Mouse (Mus musculus) midbrain, embryonic 11.5 days (tissue): ENCODE data around the gene Vps4a. TPM values are rescaled to one million over a fixed set of nuclear protein-coding genes. Genes with fewer than 3 reads are reported as not detected.
A peak's percentile ranks its signal among the peaks of the same experiment; 100 is the strongest.

Experiments used
- ATAC-seq: fragments of 200-750 bp; cut with Nextera tagmentation; 2 replicates; pipeline ENCODE4 v1.8.0; 2017; ENCODE audit warnings: moderate TSS enrichment, moderate library complexity; ENCODE audit not compliant: low FRiP score
- DNase-seq: peaks from one replicate; pipeline ENCODE4 v3.0.0; 2015; ENCODE audit warnings: low spot score; ENCODE audit errors: missing footprints
- H3K27ac ChIP-seq: fragments of 300-500 bp; sonication (generic); 2 replicates; pipeline ENCODE4 v1.5.1; 2014; ENCODE audit warnings: low read depth, low read length
- H3K27me3 ChIP-seq: fragments of 300-500 bp; sonication (generic); 2 replicates; pipeline ENCODE4 v1.6.1; 2014; ENCODE audit warnings: mild to moderate bottlenecking, low read length, moderate library complexity, mixed read lengths; ENCODE audit not compliant: control insufficient read depth, insufficient read depth
- H3K36me3 ChIP-seq: fragments of 300-500 bp; sonication (generic); 2 replicates; pipeline ENCODE4 v1.6.1; 2014; ENCODE audit warnings: mild to moderate bottlenecking, low read length, moderate library complexity, mixed read lengths; ENCODE audit not compliant: control insufficient read depth, insufficient read depth
- H3K4me1 ChIP-seq: fragments of 300-500 bp; sonication (generic); 2 replicates; pipeline ENCODE4 v1.6.1; 2014; ENCODE audit warnings: low read length; ENCODE audit not compliant: control insufficient read depth, insufficient read depth
- H3K4me2 ChIP-seq: fragments of 300-500 bp; sonication (generic); 2 replicates; pipeline ENCODE4 v1.6.1; 2014; ENCODE audit warnings: mild to moderate bottlenecking, moderate library complexity
- H3K4me3 ChIP-seq: fragments of 300-500 bp; sonication (generic); 2 replicates; pipeline ENCODE4 v1.5.1; 2014; ENCODE audit warnings: low read depth, low read length
- H3K9ac ChIP-seq: fragments of 300-500 bp; sonication (generic); 2 replicates; pipeline ENCODE4 v1.6.1; 2014; ENCODE audit warnings: low read length
- H3K9me3 ChIP-seq: fragments of 300-500 bp; sonication (generic); 2 replicates; pipeline ENCODE4 v1.6.1; 2016; ENCODE audit warnings: low read length; ENCODE audit not compliant: control insufficient read depth
- WGBS: fragments of 180-500 bp; shearing (Covaris S2); extraction: QIAGEN DNeasy Blood & Tissue Kit; methylation state at CpG from one replicate; pipeline ENCODE4 v1.1.7; 2014; 5-methylcytosine and 5-hydroxymethylcytosine counted together
- polyA plus RNA-seq: library from polyadenylated mRNA; unstranded; fragments of >200 nt; fragmentation: Nextera tagmentation; extraction: Ambion mirVana; gene quantifications from 2 replicates; pipeline ENCODE4 v1.2.1, GENCODE M21; 2014

Vps4a gene
- polyA plus RNA-seq, 1 experiment from 2014 or later: 94.9 TPM

DNA sequence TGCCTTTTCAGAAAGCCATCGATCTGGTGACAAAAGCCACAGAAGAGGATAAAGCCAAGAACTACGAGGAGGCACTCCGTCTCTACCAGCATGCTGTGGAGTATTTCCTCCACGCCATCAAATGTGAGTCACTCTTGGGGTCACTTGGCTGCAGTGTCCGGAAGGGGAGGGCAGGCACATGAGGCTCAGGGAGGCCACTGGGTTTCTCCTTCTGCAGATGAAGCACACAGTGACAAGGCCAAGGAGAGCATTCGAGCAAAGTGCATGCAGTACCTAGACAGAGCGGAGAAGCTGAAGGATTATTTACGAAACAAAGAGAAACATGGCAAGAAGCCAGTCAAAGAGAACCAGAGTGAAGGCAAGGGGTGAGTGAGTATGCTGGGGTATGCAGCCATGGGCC is 5.6 kb downstream of the Vps4a start:
- Histone ChIP-seq H3K9me3 (no peaks in the 10 kb centered on the region), H3K27me3 (no peaks in the 10 kb centered on the region), H3K9ac (no peak overlapping the region), H3K4me3 (no peak overlapping the region), H3K36me3 (peaks cover 9% of the 10 kb centered on the region), H3K4me2 (no peak overlapping the region), H3K27ac (no peak overlapping the region), H3K4me1 (peaks cover 8% of the 10 kb centered on the region)
- DNase-seq (no peak), ATAC-seq (no peak)
- WGBS: 90% methylated on average over 8 of the region's 8 CpGs

DNA sequence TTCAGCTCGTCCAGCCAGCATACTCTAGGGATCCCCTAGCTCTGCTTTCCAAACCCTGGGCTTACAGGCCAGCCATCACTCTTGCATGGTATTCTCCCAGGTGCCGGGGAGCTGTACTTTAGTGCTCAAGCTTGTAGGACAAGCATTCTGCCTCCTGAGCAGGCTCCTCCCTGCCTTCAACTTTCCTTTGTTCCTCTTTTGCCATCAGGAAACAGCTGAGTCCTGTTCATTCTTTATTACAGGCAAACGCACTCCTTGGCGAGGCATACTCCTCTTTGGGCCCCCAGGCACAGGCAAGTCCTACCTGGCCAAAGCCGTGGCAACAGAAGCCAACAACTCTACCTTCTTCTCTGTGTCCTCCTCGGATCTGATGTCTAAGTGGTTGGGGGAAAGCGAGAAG is 9.6 kb downstream of the Vps4a start:
- Histone ChIP-seq H3K4me3 (no peak overlapping the region), H3K36me3 (peaks cover 28% of the 10 kb centered on the region), H3K9ac (no peak overlapping the region), H3K4me1 (no peaks in the 10 kb centered on the region), H3K9me3 (no peaks in the 10 kb centered on the region), H3K27ac (no peak overlapping the region), H3K4me2 (no peak overlapping the region), H3K27me3 (no peaks in the 10 kb centered on the region)
- DNase-seq (no peak), ATAC-seq (no peak)
- 87% methylated on average over 7 of the region's 7 CpGs for WGBS

DNA sequence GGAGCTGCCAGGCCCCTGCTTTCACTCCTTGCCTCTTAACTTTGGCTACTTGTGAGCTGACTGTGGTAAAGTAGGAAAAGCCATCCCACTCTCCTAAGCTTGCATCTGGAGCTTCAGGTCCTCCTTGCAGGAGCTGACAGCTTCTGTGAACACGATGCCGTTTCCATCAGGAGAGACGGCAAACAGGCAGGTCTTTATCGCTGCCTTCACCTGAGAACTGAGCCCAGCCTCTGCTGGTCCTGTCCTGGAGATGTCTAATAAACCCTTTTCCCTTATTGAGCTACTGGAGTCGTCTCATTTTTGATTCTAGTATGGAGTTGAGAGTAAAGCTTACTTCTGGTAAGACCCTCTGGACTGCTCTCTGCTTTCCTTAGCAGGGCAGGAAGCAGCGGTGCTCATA is 14.5 kb downstream of the Vps4a start:
- peaks cover 32% of the 10 kb centered on the region for H3K36me3 ChIP-seq

DNA sequence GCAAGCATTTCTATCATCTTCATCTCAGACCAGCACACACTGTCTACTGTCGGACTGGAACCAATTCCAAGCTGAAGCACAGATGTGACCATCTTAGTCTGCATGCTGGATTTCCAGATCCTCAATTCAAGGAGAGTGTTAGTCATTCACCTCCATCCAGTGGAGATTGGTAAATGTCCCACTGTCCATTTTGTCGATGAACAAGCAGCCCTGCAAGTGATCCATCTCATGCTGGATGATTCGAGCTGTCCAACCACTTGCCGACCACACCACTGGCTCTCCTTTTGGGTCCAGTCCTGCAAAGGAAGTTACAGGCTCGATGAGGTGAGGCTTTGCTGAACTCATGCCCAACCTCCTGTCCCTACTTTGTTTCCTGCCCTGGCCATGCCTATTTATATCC is 16.0 kb downstream of the Vps4a start:
- DNase-seq: peak; percentile 75
- WGBS: 91% methylated on average over 5 of the region's 5 CpGs
- no peak overlapping the region for H3K4me2 ChIP-seq
- no peak overlapping the region for H3K4me3 ChIP-seq
- H3K4me1 ChIP-seq: peaks cover 12% of the 10 kb centered on the region
- peaks cover 28% of the 10 kb centered on the region for H3K36me3 ChIP-seq
- no peak for ATAC-seq
- H3K27ac ChIP-seq: no peak overlapping the region
- H3K27me3 ChIP-seq: no peaks in the 10 kb centered on the region
- no peaks in the 10 kb centered on the region for H3K9me3 ChIP-seq
- no peak overlapping the region for H3K9ac ChIP-seq

More for the DNA sequence above, 14.5 kb downstream of the Vps4a start:
- DNase-seq: peak; percentile 59
- no peak overlapping the region for H3K27ac ChIP-seq
- no peak overlapping the region for H3K9ac ChIP-seq
- no peak for ATAC-seq
- H3K4me3 ChIP-seq: no peak overlapping the region
- H3K4me1 ChIP-seq: peaks cover 12% of the 10 kb centered on the region
- 93% methylated on average over 6 of the region's 6 CpGs for WGBS
- H3K4me2 ChIP-seq: no peak overlapping the region
- H3K9me3 ChIP-seq: no peaks in the 10 kb centered on the region
- no peaks in the 10 kb centered on the region for H3K27me3 ChIP-seq

DNA sequence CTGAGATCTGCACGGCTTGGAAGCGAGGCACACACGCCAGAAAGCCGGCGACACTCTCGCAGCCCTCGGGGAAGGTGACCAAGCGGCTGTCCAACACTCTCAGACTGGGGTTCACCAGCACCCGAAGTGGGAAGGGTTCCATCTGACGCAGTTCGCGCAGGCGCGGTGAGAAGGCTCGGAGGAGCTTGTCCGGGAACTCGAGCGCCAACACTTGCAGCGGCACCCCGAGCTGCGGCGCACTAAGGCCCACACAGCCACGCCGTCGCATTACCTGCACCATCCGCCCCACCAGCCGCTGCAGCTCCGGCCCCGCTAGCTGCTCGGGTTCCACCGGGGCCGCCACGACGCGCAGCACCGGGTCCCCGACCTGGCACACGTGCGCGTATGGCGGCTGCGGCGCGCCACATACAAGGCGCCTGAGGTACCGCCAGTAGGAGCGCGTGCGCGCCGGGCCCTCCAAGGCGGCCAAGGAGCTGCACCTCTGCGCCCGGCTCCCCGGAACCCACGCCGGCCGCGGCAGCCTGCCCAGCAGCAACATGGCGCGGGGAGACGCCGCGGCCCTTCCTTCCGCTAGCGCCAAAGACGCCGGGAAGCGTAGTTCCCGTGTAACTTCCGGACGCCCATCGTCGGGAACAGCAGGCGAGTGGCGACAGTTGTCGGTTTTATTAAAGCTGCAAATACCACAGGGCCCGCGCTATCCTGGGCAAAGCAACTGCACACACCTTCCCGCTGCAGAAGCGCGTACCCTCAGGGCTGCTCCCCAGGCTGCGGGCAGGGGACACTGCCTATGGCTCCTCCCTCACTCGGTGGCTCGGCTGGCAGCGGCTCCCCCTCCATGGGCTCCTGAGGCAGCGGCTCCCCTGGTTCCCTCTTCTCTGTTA is 17.3 kb downstream of the Vps4a start, which contains the start of gene Pdf:
Gene Pdf, minus strand, starts transcription at position 554 of the 881 bp plus-strand sequence.
- Histone ChIP-seq H3K4me1 (peaks cover 12% of the 10 kb centered on the region), H3K9ac (peak within 1 kb of the TSS; percentile 87), H3K27me3 (no peaks in the 10 kb centered on the region), H3K4me2 (peak within 1 kb of the TSS; percentile 89), H3K4me3 (peak within 1 kb of the TSS; percentile 80), H3K9me3 (no peaks in the 10 kb centered on the region), H3K27ac (peak within 1 kb of the TSS; percentile 82), H3K36me3 (peaks cover 33% of the 10 kb centered on the region)
- under 1% methylated on average over 87 of the region's 87 CpGs for WGBS
- DNase-seq (peak; percentile 96), ATAC-seq (peak; percentile 86)

DNA sequence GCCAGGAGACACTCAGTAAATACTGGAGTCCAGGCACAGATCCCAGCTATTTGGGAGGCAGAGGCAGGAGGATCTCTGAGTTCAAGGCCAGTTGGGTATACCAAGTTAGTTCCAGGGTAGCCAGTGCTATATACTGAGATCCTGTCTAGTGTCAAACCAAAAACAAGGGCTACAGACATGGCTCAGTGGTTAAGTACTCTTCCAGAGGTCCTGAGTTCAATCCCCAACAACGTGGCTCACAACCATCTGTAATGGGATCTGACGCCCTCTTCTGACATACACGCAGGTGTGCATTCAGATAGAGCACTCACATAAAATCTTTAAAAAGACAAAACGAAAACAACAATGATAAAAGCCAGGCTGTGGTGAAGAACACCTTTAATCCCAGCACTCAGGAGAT is 18.5 kb downstream of the Vps4a start:
- peak; percentile 81 for DNase-seq
- Histone ChIP-seq H3K27ac (no peak overlapping the region), H3K9ac (no peak overlapping the region), H3K36me3 (peaks cover 29% of the 10 kb centered on the region), H3K4me3 (no peak overlapping the region), H3K4me2 (no peak overlapping the region; the same call in 1 of the 2 replicates), H3K4me1 (peaks cover 12% of the 10 kb centered on the region), H3K9me3 (no peaks in the 10 kb centered on the region), H3K27me3 (no peaks in the 10 kb centered on the region)
- 94% methylated on average over 4 of the region's 4 CpGs for WGBS
- no peak for ATAC-seq

DNA sequence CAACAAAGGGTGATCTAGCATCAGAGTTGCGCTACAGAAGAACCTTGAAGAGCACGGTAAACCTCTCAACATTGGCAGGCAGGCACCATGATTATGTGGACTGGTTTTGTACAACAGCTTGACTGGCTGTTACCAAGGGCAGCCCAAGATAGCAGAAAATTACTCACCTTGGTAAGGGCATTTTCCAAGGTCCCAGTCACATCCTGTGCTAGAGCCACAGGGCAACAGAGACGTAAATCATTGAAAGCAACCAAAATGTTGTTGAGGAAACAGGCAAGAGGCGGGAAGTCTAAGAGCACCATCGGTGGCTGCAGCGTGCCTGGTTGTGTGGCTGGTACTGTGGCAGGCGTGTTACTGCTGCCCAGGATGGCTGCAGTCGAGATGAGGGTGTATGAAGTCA is 21.0 kb downstream of the Vps4a start:
- ATAC-seq: no peak
- H3K4me3 ChIP-seq: no peak overlapping the region
- peaks cover 24% of the 10 kb centered on the region for H3K36me3 ChIP-seq

DNA sequence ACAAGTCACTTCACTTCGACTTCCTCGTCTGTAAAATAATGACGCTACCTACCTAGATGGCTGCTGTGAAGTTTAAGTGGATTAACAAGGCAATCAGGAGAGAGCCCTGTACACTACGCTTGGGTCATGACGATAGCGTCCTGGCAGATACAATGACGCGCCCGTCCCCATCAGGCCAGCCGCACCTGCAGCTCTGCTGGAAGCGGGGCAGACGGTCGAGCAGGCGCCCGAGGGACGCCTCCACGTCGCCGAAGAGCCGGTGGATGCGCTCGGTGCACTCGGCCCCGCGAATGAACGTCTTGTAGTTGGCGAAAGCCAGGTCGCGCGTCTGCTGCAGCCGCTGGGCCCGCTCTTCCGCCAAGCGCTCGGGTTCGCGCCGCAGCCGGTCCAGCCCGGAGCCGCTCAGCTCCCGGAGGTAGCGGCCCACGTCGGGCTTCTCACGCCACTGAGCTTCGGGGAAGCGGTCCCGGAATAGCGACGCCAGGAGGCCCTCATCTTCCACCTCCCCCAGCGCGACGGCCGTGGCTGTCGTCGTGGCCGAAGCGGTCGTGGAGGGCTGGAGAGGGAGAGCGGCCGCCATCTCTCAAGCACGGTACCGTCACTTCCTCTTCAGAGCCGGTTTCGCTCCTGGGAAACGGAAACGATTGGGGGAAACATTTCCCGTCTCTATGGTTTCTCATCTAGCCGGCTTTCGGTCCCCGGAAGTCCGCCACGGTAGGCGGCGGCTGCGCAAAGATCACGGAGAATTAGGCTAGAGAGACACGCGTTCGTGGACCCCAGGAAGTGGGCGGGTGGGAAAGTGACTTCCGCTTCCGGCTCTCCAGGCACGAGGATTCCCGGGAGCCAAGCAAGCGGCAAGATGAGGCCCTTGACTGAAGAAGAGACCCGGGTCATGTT is 25.3 kb downstream of the Vps4a start, which contains the start of the genes Cog8 and Nip7:
Gene Cog8, minus strand, starts transcription at position 614 of the 897 bp plus-strand sequence.
Gene Nip7, plus strand, starts transcription at position 802 of the 897 bp plus-strand sequence.
- Histone ChIP-seq H3K4me1 (peaks cover 16% of the 10 kb centered on the region), H3K27ac (0 out of 2 replicates have a peak within 1 kb of the TSS, but pooled peaks have one; percentile 14), H3K4me2 (peak within 1 kb of the TSS; percentile 96), H3K27me3 (no peaks in the 10 kb centered on the region), H3K36me3 (peaks cover 22% of the 10 kb centered on the region), H3K9me3 (no peaks in the 10 kb centered on the region), H3K4me3 (peak within 1 kb of the TSS; percentile 98), H3K9ac (peak within 1 kb of the TSS; percentile 90)
- WGBS: under 1% methylated on average over 88 of the region's 88 CpGs
- DNase-seq: peak; percentile 99
- peak; percentile 96 for ATAC-seq

More for the DNA sequence above, 21.0 kb downstream of the Vps4a start:
- WGBS: 94% methylated on average over 8 of the region's 8 CpGs
- Histone ChIP-seq H3K9me3 (no peaks in the 10 kb centered on the region), H3K27ac (no peak overlapping the region), H3K4me1 (peaks cover 21% of the 10 kb centered on the region), H3K4me2 (no peak overlapping the region), H3K9ac (no peak overlapping the region), H3K27me3 (no peaks in the 10 kb centered on the region)
- peak; percentile 39 for DNase-seq
